Mouse (Mus musculus) embryo, embryonic 11 days (tissue): Measurements from ENCODE around the gene Spp2.
A peak's percentile ranks its signal among the peaks of the same experiment; 100 is the strongest.

ENCODE experiments used
- DNase-seq: peaks from one replicate; pipeline ENCODE4 v3.0.0-alpha.2; 2015

The Spp2 gene

GRCm38 (mm10) chr1:88406807-88407198, at the start of gene Spp2:
Gene Spp2 (plus strand): TSS chr1:88406961.
- DNase-seq = no peak

GRCm38 (mm10) chr1:88357458-88358090, 49.2 kb upstream of the Spp2 start:
- peak; percentile 90 for DNase-seq

GRCm38 (mm10) chr1:88358102-88358654, 48.6 kb upstream of the Spp2 start:
- DNase-seq = no peak

GRCm38 (mm10) chr1:88361085-88361484, 45.7 kb upstream of the Spp2 start:
- no peak for DNase-seq

- DNase-seq = no peak
Measured at GRCm38 (mm10) chr1:88366881-88367644, 39.7 kb upstream of the Spp2 start.

GRCm38 (mm10) chr1:88378446-88378845, 28.3 kb upstream of the Spp2 start:
- no peak for DNase-seq

GRCm38 (mm10) chr1:88391632-88392031, 15.1 kb upstream of the Spp2 start:
- no peak for DNase-seq

- no peak for DNase-seq
Measured at GRCm38 (mm10) chr1:88393321-88393720, 13.4 kb upstream of the Spp2 start.

GRCm38 (mm10) chr1:88403378-88403777, 3.4 kb upstream of the Spp2 start:
- no peak for DNase-seq

GRCm38 (mm10) chr1:88406078-88406806, 519 bp upstream of the Spp2 start:
- DNase-seq = peak; percentile 14

GRCm38 (mm10) chr1:88408340-88408739, 1.6 kb downstream of the Spp2 start:
- no peak for DNase-seq

GRCm38 (mm10) chr1:88412013-88412412, 5.3 kb downstream of the Spp2 start:
- no peak for DNase-seq

- no peak for DNase-seq
Measured at GRCm38 (mm10) chr1:88418943-88419342, 12.2 kb downstream of the Spp2 start.

- DNase-seq = no peak
Measured at GRCm38 (mm10) chr1:88422045-88422444, 15.3 kb downstream of the Spp2 start.

GRCm38 (mm10) chr1:88422846-88423395, 16.2 kb downstream of the Spp2 start:
- no peak for DNase-seq

- peak; percentile 81 for DNase-seq
Measured at GRCm38 (mm10) chr1:88424602-88425252, 18.0 kb downstream of the Spp2 start.

- DNase-seq = no peak
Measured at GRCm38 (mm10) chr1:88427987-88428741, 21.4 kb downstream of the Spp2 start.

GRCm38 (mm10) chr1:88429413-88429812, 22.7 kb downstream of the Spp2 start:
- peak; percentile 34 for DNase-seq

GRCm38 (mm10) chr1:88431262-88431661, 24.5 kb downstream of the Spp2 start:
- DNase-seq = no peak

GRCm38 (mm10) chr1:88432601-88433000, 25.8 kb downstream of the Spp2 start:
- no peak for DNase-seq

GRCm38 (mm10) chr1:88433096-88433883, 26.5 kb downstream of the Spp2 start:
- no peak for DNase-seq
